Mouse (Mus musculus) embryonic facial prominence, embryonic 13.5 days (tissue): Measurements from ENCODE around the gene Bcl2a1b. TPM values are rescaled to one million over a fixed set of nuclear protein-coding genes. Genes with fewer than 3 reads are reported as not detected.
A peak's percentile ranks its signal among the peaks of the same experiment; 100 is the strongest.
"Not testable (repeated sequence)": the region's sequence is repeated elsewhere in the genome, so short reads cannot be mapped to it uniquely, and the experiment has no call there.

ENCODE experiments used
- ATAC-seq: fragments of 200-750 bp; cut with Nextera tagmentation; 2 replicates; pipeline ENCODE4 v1.8.0; 2017; ENCODE audit warnings: low read depth; ENCODE audit not compliant: insufficient number of reproducible peaks, insufficient read depth, low FRiP score, low TSS enrichment
- H3K27ac ChIP-seq: fragments of 300-500 bp; sonication (generic); 2 replicates; pipeline ENCODE4 v1.5.1; 2015; ENCODE audit warnings: moderate library complexity, mild to moderate bottlenecking, inconsistent platforms
- H3K27me3 ChIP-seq: fragments of 300-500 bp; sonication (generic); 2 replicates; pipeline ENCODE4 v1.6.1; 2015; ENCODE audit warnings: mild to moderate bottlenecking, inconsistent platforms
- H3K36me3 ChIP-seq: fragments of 300-500 bp; sonication (generic); 2 replicates; pipeline ENCODE4 v1.6.1; 2015; ENCODE audit warnings: mild to moderate bottlenecking, inconsistent platforms
- H3K4me1 ChIP-seq: fragments of 300-500 bp; sonication (generic); 2 replicates; pipeline ENCODE4 v1.6.1; 2015; ENCODE audit warnings: inconsistent platforms
- H3K4me2 ChIP-seq: fragments of 300-500 bp; sonication (generic); 2 replicates; pipeline ENCODE4 v1.6.1; 2015; ENCODE audit warnings: moderate library complexity, mild to moderate bottlenecking, inconsistent platforms
- H3K4me3 ChIP-seq: fragments of 300-500 bp; sonication (generic); 2 replicates; pipeline ENCODE4 v1.5.1; 2015; ENCODE audit warnings: mild to moderate bottlenecking, inconsistent platforms
- H3K9ac ChIP-seq: fragments of 300-500 bp; sonication (generic); 2 replicates; pipeline ENCODE4 v1.6.1; 2015; ENCODE audit warnings: mild to moderate bottlenecking, inconsistent platforms
- H3K9me3 ChIP-seq: fragments of 300-500 bp; sonication (generic); 2 replicates; pipeline ENCODE4 v1.6.1; 2016; ENCODE audit warnings: inconsistent platforms
- WGBS: fragments of 180-500 bp; shearing (Covaris S2); methylation state at CpG from one replicate; pipeline ENCODE4 v1.1.7; 2015; ENCODE audit warnings: mixed read lengths; 5-methylcytosine and 5-hydroxymethylcytosine counted together
- polyA plus RNA-seq: library from polyadenylated mRNA; unstranded; fragments of >200 nt; fragmentation: Nextera tagmentation; extraction: Ambion mirVana; gene quantifications from 2 replicates; pipeline ENCODE4 v1.2.1, GENCODE M21; 2015

The Bcl2a1b gene
- polyA plus RNA-seq: 0.73 and 0.84 TPM in 2 replicates

GRCm38 (mm10) chr9:89198969-89199416, at the start of gene Bcl2a1b, which contains the start of gene Gm29094:
Bcl2a1b (plus strand) TSS chr9:89199209.
Gm29094 (plus strand) TSS chr9:89199379.
- ATAC-seq, H3K4me3 ChIP-seq: not testable (repeated sequence)

GRCm38 (mm10) chr9:89172539-89172938, 26.5 kb upstream of the Bcl2a1b start:
- not testable (repeated sequence) for H3K4me3 ChIP-seq, H3K4me1 ChIP-seq, H3K27ac ChIP-seq, H3K27me3 ChIP-seq, H3K4me2 ChIP-seq, H3K36me3 ChIP-seq, H3K9ac ChIP-seq, H3K9me3 ChIP-seq, ATAC-seq

More at GRCm38 (mm10) chr9:89198969-89199416, at the start of gene Bcl2a1b, which contains the start of gene Gm29094:
- WGBS: 89% methylated on average over 5 of the region's 5 CpGs
- not testable (repeated sequence) for H3K27me3 ChIP-seq, H3K9ac ChIP-seq, H3K4me2 ChIP-seq, H3K9me3 ChIP-seq, H3K36me3 ChIP-seq, H3K27ac ChIP-seq, H3K4me1 ChIP-seq

- 28% methylated on average over 3 of the region's 3 CpGs for WGBS
- ATAC-seq: not testable (repeated sequence)
These were observed 20.2 kb upstream of the Bcl2a1b start for GRCm38 (mm10) chr9:89178833-89179232.

GRCm38 (mm10) chr9:89179469-89179868, 19.5 kb upstream of the Bcl2a1b start:
- H3K27ac ChIP-seq, H3K4me2 ChIP-seq, H3K9me3 ChIP-seq, H3K4me1 ChIP-seq, H3K36me3 ChIP-seq, ATAC-seq, H3K27me3 ChIP-seq, H3K9ac ChIP-seq, H3K4me3 ChIP-seq: not testable (repeated sequence)
- 71% methylated on average over 4 of the region's 4 CpGs for WGBS

More at GRCm38 (mm10) chr9:89178833-89179232, 20.2 kb upstream of the Bcl2a1b start:
- not testable (repeated sequence) for H3K36me3 ChIP-seq, H3K4me1 ChIP-seq, H3K27ac ChIP-seq, H3K9ac ChIP-seq, H3K4me2 ChIP-seq, H3K27me3 ChIP-seq, H3K4me3 ChIP-seq, H3K9me3 ChIP-seq

- WGBS: 81% methylated on average over 15 of the region's 15 CpGs
- H3K4me1 ChIP-seq: not testable (repeated sequence)
These were observed 12.0 kb upstream of the Bcl2a1b start for GRCm38 (mm10) chr9:89187006-89187405.

GRCm38 (mm10) chr9:89195483-89195882, 3.5 kb upstream of the Bcl2a1b start:
- not testable (repeated sequence) for H3K36me3 ChIP-seq, H3K27ac ChIP-seq, H3K27me3 ChIP-seq, H3K4me3 ChIP-seq, H3K4me1 ChIP-seq, H3K4me2 ChIP-seq, ATAC-seq, H3K9ac ChIP-seq, H3K9me3 ChIP-seq

More at GRCm38 (mm10) chr9:89187006-89187405, 12.0 kb upstream of the Bcl2a1b start:
- H3K4me3 ChIP-seq, H3K4me2 ChIP-seq, H3K36me3 ChIP-seq, H3K9ac ChIP-seq, H3K9me3 ChIP-seq, ATAC-seq, H3K27me3 ChIP-seq, H3K27ac ChIP-seq: not testable (repeated sequence)

- H3K27ac ChIP-seq, ATAC-seq, H3K4me1 ChIP-seq, H3K36me3 ChIP-seq, H3K9ac ChIP-seq, H3K4me3 ChIP-seq, H3K4me2 ChIP-seq, H3K9me3 ChIP-seq, H3K27me3 ChIP-seq: not testable (repeated sequence)
- 58% methylated on average over 1 of the region's 1 CpGs for WGBS
These were observed 1.5 kb upstream of the Bcl2a1b start for GRCm38 (mm10) chr9:89197509-89197908.

GRCm38 (mm10) chr9:89198349-89198748, 660 bp upstream of the Bcl2a1b start:
- not testable (repeated sequence) for H3K4me1 ChIP-seq, H3K9me3 ChIP-seq, ATAC-seq, H3K4me3 ChIP-seq, H3K4me2 ChIP-seq, H3K27ac ChIP-seq, H3K36me3 ChIP-seq, H3K27me3 ChIP-seq, H3K9ac ChIP-seq
- WGBS: 86% methylated on average over 3 of the region's 3 CpGs

GRCm38 (mm10) chr9:89202256-89202655, 3.2 kb downstream of the Bcl2a1b start:
- not testable (repeated sequence) for H3K4me1 ChIP-seq, H3K9me3 ChIP-seq

GRCm38 (mm10) chr9:89208939-89209338, 9.9 kb downstream of the Bcl2a1b start:
- not testable (repeated sequence) for ATAC-seq, H3K9me3 ChIP-seq, H3K27me3 ChIP-seq, H3K4me2 ChIP-seq, H3K9ac ChIP-seq, H3K4me3 ChIP-seq, H3K4me1 ChIP-seq, H3K27ac ChIP-seq, H3K36me3 ChIP-seq
- 77% methylated on average over 1 of the region's 1 CpGs for WGBS

More at GRCm38 (mm10) chr9:89202256-89202655, 3.2 kb downstream of the Bcl2a1b start:
- not testable (repeated sequence) for H3K4me3 ChIP-seq, H3K4me2 ChIP-seq, H3K27me3 ChIP-seq, H3K36me3 ChIP-seq, H3K9ac ChIP-seq, ATAC-seq, H3K27ac ChIP-seq

GRCm38 (mm10) chr9:89210353-89211064, 11.5 kb downstream of the Bcl2a1b start, which contains the start of gene Mthfs:
Mthfs (plus strand) TSS chr9:89210676.
- not testable (repeated sequence) for H3K36me3 ChIP-seq, H3K9me3 ChIP-seq, H3K4me1 ChIP-seq, H3K27me3 ChIP-seq
- peak within 1 kb of the TSS; percentile 43 for H3K4me3 ChIP-seq
- H3K27ac ChIP-seq: peak within 1 kb of the TSS; percentile 73; the same call in 1 of the 2 replicates
- 0 out of 2 replicates have a peak, but pooled peaks have one; percentile 43 for ATAC-seq
- peak within 1 kb of the TSS; percentile 27; the same call in 1 of the 2 replicates for H3K9ac ChIP-seq
- WGBS: 30% methylated on average over 9 of the region's 12 CpGs
- peak within 1 kb of the TSS; percentile 54 for H3K4me2 ChIP-seq
